Mouse (Mus musculus) limb, embryonic 14.5 days (tissue): ENCODE results near the gene Sgf29. TPM values are rescaled to one million over a fixed set of nuclear protein-coding genes. Genes with fewer than 3 reads are reported as not detected.

Experiments used
- ATAC-seq: fragments of 200-750 bp; cut with Nextera tagmentation; 2 replicates; pipeline ENCODE4 v1.8.0; 2017; ENCODE audit warnings: low read depth, moderate number of reproducible peaks, moderate TSS enrichment; ENCODE audit not compliant: low FRiP score
- DNase-seq: peaks from one replicate; pipeline ENCODE4 v3.0.0-alpha.2; 2015; ENCODE audit warnings: low spot score
- H3K27ac ChIP-seq: fragments of 300-500 bp; sonication (generic); replicated peaks from 2 replicates; pipeline ENCODE4 v1.5.1; 2014; ENCODE audit warnings: low read depth, mild to moderate bottlenecking, low read length, moderate library complexity, mixed read lengths
- H3K27me3 ChIP-seq: fragments of 300-500 bp; sonication (generic); 2 replicates; pipeline ENCODE4 v1.6.1; 2014; ENCODE audit warnings: low read length, mixed read lengths; ENCODE audit not compliant: control insufficient read depth, insufficient read depth
- H3K36me3 ChIP-seq: fragments of 300-500 bp; sonication (generic); 2 replicates; pipeline ENCODE4 v1.6.1; 2014; ENCODE audit warnings: mild to moderate bottlenecking, low read length, moderate library complexity, mixed read lengths; ENCODE audit not compliant: control insufficient read depth, insufficient read depth
- H3K4me1 ChIP-seq: fragments of 300-500 bp; sonication (generic); 2 replicates; pipeline ENCODE4 v1.6.1; 2014; ENCODE audit warnings: antibody characterized with exemption, low read length, mixed read lengths; ENCODE audit not compliant: control insufficient read depth, insufficient read depth
- H3K4me2 ChIP-seq: fragments of 300-500 bp; sonication (generic); replicated peaks from 2 replicates; pipeline ENCODE4 v1.6.1; 2014; ENCODE audit warnings: low read depth, mild to moderate bottlenecking, low read length, moderate library complexity; ENCODE audit not compliant: severe bottlenecking
- H3K4me3 ChIP-seq: fragments of 300-500 bp; sonication (generic); replicated peaks from 2 replicates; pipeline ENCODE4 v1.5.1; 2014; ENCODE audit warnings: low read length
- H3K9ac ChIP-seq: fragments of 300-500 bp; sonication (generic); 2 replicates; pipeline ENCODE4 v1.6.1; 2014; ENCODE audit warnings: mild to moderate bottlenecking, low read depth, low read length, moderate library complexity; ENCODE audit not compliant: severe bottlenecking
- H3K9me3 ChIP-seq: fragments of 300-500 bp; sonication (generic); 2 replicates; pipeline ENCODE4 v1.6.1; 2016; ENCODE audit warnings: low read length; ENCODE audit not compliant: control insufficient read depth
- POLR2A ChIP-seq: fragments of 200-500 bp; IDR thresholded peaks from 2 replicates; pipeline ENCODE4 v1.8.0; 2012; ENCODE audit warnings: inconsistent platforms, mild to moderate bottlenecking, moderate library complexity, borderline replicate concordance; ENCODE audit not compliant: insufficient read depth, insufficient read length; ENCODE audit errors: extremely low read depth
- WGBS: fragments of 180-500 bp; shearing (Covaris S2); extraction: QIAGEN DNeasy Blood & Tissue Kit; methylation state at CpG from one replicate; pipeline ENCODE4 v1.1.7; 2014; 5-methylcytosine and 5-hydroxymethylcytosine counted together
- polyA plus RNA-seq, 2 experiments: library from polyadenylated mRNA; depleted of rRNA in 1 of 2; stranded (reverse) in 1 of 2; unstranded in 1 of 2; fragments of >200 nt; fragmentation: Nextera tagmentation in 1 of 2; extraction: Ambion mirVana in 1 of 2; gene quantifications; 2 replicates each; pipeline versions ENCODE4 v1.2.1 to v1.2.3; 2012 to 2014

Sgf29 gene
- polyA plus RNA-seq, 2 experiments = 49.8 to 56.0 TPM

GRCm38 (mm10) chr7:126623381-126623780 lies 25.7 kb upstream of the Sgf29 start:
- ATAC-seq (no peak), DNase-seq (no peak)
- no peaks in the 10 kb centered on the region for H3K27me3 ChIP-seq
- H3K4me2 ChIP-seq = no peak overlapping the region
- no peaks in the 10 kb centered on the region for H3K4me1 ChIP-seq
- no peak overlapping the region for H3K27ac ChIP-seq
- H3K9me3 ChIP-seq = no peaks in the 10 kb centered on the region
- H3K36me3 ChIP-seq = no peaks in the 10 kb centered on the region
- no peak overlapping the region for H3K9ac ChIP-seq
- 83% methylated on average over 1 of the region's 1 CpGs for WGBS
- no peak for TF ChIP-seq POLR2A
- no peak overlapping the region for H3K4me3 ChIP-seq

- 69% methylated on average over 16 of the region's 16 CpGs for WGBS
- no peak overlapping the region for H3K4me2 ChIP-seq
- H3K4me3 ChIP-seq = no peak overlapping the region
- H3K27ac ChIP-seq = no peak overlapping the region
- no peaks in the 10 kb centered on the region for H3K4me1 ChIP-seq
- H3K27me3 ChIP-seq = no peaks in the 10 kb centered on the region
- ATAC-seq = no peak
- no peak for TF ChIP-seq POLR2A
- DNase-seq = no peak
- no peak overlapping the region for H3K9ac ChIP-seq
- no peaks in the 10 kb centered on the region for H3K9me3 ChIP-seq
- no peaks in the 10 kb centered on the region for H3K36me3 ChIP-seq
Observed at GRCm38 (mm10) chr7:126624774-126625173, 24.3 kb upstream of the Sgf29 start.

GRCm38 (mm10) chr7:126625369-126625768 lies 23.7 kb upstream of the Sgf29 start:
- Histone ChIP-seq H3K9ac (no peak overlapping the region), H3K27ac (no peak overlapping the region), H3K9me3 (no peaks in the 10 kb centered on the region), H3K4me3 (no peak overlapping the region), H3K27me3 (no peaks in the 10 kb centered on the region), H3K4me1 (no peaks in the 10 kb centered on the region), H3K4me2 (no peak overlapping the region), H3K36me3 (no peaks in the 10 kb centered on the region)
- peak; percentile 39 for DNase-seq
- TF ChIP-seq POLR2A = no peak
- ATAC-seq = peak; percentile 53; the same call in 1 of the 2 replicates
- 41% methylated on average over 6 of the region's 6 CpGs for WGBS

- Histone ChIP-seq H3K4me1 (no peaks in the 10 kb centered on the region), H3K4me3 (no peak overlapping the region), H3K27me3 (no peaks in the 10 kb centered on the region), H3K36me3 (no peaks in the 10 kb centered on the region), H3K4me2 (no peak overlapping the region), H3K9ac (no peak overlapping the region), H3K9me3 (no peaks in the 10 kb centered on the region), H3K27ac (no peak overlapping the region)
- WGBS = 80% methylated on average over 3 of the region's 3 CpGs
- no peak for DNase-seq
- no peak for ATAC-seq
- no peak for TF ChIP-seq POLR2A
Observed at GRCm38 (mm10) chr7:126625807-126626600, 23.1 kb upstream of the Sgf29 start.

- Histone ChIP-seq H3K9me3 (no peaks in the 10 kb centered on the region), H3K4me3 (no peak overlapping the region), H3K27ac (no peak overlapping the region), H3K27me3 (no peaks in the 10 kb centered on the region), H3K36me3 (no peaks in the 10 kb centered on the region), H3K4me1 (no peaks in the 10 kb centered on the region), H3K9ac (no peak overlapping the region), H3K4me2 (no peak overlapping the region)
- TF ChIP-seq POLR2A = no peak
- DNase-seq (no peak), ATAC-seq (no peak)
- WGBS = 35% methylated on average over 6 of the region's 6 CpGs
Observed at GRCm38 (mm10) chr7:126628111-126628510, 21.0 kb upstream of the Sgf29 start.

- ATAC-seq = no peak
- Histone ChIP-seq H3K4me1 (peaks cover 8% of the 10 kb centered on the region), H3K36me3 (no peaks in the 10 kb centered on the region), H3K4me2 (no peak overlapping the region), H3K4me3 (no peak overlapping the region), H3K27me3 (no peaks in the 10 kb centered on the region), H3K9me3 (no peaks in the 10 kb centered on the region), H3K27ac (no peak overlapping the region), H3K9ac (no peak overlapping the region)
- TF ChIP-seq POLR2A = no peak
- DNase-seq = no peak
- WGBS = 25% methylated on average over 3 of the region's 3 CpGs
Observed at GRCm38 (mm10) chr7:126629915-126630314, 19.2 kb upstream of the Sgf29 start.
